ENCODE assay signal across 24 mouse cellular contexts in the genomic region with DNA sequence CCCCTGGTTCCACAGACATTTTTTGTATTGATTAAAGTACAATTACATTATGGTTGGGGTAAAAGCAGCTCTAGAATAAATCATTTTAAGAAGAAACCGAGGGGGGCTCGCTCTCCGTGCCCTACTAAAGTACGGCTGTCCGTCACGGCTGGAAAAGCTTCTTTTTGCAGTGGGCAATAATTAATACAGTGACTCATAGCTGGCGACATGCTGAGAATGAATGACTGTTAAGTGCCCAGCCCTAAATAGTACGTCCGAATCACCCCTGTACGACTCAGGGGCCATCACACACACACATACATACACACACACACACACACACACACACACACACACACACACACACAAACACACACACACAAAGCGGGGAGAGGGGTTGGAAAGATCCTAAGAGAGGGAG.
DNase-seq lines count a peak whose midpoint lies in the region; ATAC-seq and TF ChIP-seq lines count a peak whose summit lies in the region.
"Had no signal": no experiment of that assay in that cellular context is flagged by ENCODE, and none has a peak within 500 bp of the region (broad histone marks: within the 10 kb centered on the region; RNA-seq: fewer than 3 reads in every experiment).

No protein-coding gene starts in this region.

- no peak overlapping the region for H3K4me3 ChIP-seq in gastrocnemius, adult 2 months
- H3K4me3 ChIP-seq in heart, embryonic 16.5 days (ENCODE audit: low read length), result no peak overlapping the region
- no peak overlapping the region for H3K4me3 ChIP-seq in heart, embryonic 10.5 days
- H3K4me3 ChIP-seq: embryonic facial prominence, embryonic 15.5 days; erythroblast, embryonic 14.5 days; forebrain, embryonic 10.5 days; hindbrain, embryonic 12.5 days had no signal

- peak overlapping the region; percentile 24; the same call in 1 of the 2 replicates for H3K27ac ChIP-seq in gastrocnemius, adult 2 months
- H3K27ac ChIP-seq in heart, embryonic 16.5 days (ENCODE audit: low read length), result 0 out of 2 replicates have a peak overlapping the region, but pooled peaks have one; percentile 28
- H3K27ac ChIP-seq in heart, embryonic 10.5 days, result no peak overlapping the region
- H3K27ac ChIP-seq: embryonic facial prominence, embryonic 15.5 days; forebrain, embryonic 10.5 days; hindbrain, embryonic 12.5 days had no signal

- no peak for ATAC-seq in heart, embryonic 16.5 days (replicated peaks; ENCODE audit: extremely low read depth, insufficient read depth, low FRiP score)
- ATAC-seq: forebrain, embryonic 14.5 days; hindbrain, embryonic 16.5 days; intestine, postnatal 0 days had no signal

- TF ChIP-seq CTCF in gastrocnemius, adult 2 months (IDR thresholded peaks at IDR 0.05), result no peak

- H3K4me1 ChIP-seq in heart, embryonic 16.5 days (ENCODE audit: control insufficient read depth, insufficient read depth, low read length), result peaks cover 13% of the 10 kb centered on the region
- no peaks in the 10 kb centered on the region for H3K4me1 ChIP-seq in heart, embryonic 10.5 days

- H3K4me2 ChIP-seq in heart, embryonic 16.5 days (ENCODE audit: low read depth, low read length), result no peak overlapping the region
- H3K4me2 ChIP-seq: embryonic facial prominence, embryonic 15.5 days; heart, embryonic 11.5 days; hindbrain, embryonic 12.5 days had no signal

- peaks cover 12% of the 10 kb centered on the region for H3K36me3 ChIP-seq in heart, embryonic 16.5 days (ENCODE audit: control insufficient read depth, insufficient read depth)
- 0 out of 2 replicates have a peak, but pooled peaks cover 4% of the 10 kb centered on the region for H3K36me3 ChIP-seq in heart, embryonic 10.5 days

- H3K27me3 ChIP-seq in heart, embryonic 16.5 days (ENCODE audit: control insufficient read depth, insufficient read depth, low read length), result no peaks in the 10 kb centered on the region
- H3K27me3 ChIP-seq in heart, embryonic 10.5 days (ENCODE audit: insufficient read depth, poor library complexity, severe bottlenecking), result no peaks in the 10 kb centered on the region
- H3K27me3 ChIP-seq: embryonic facial prominence, embryonic 15.5 days; hindbrain, embryonic 12.5 days had no signal

- H3K9me3 ChIP-seq in heart, embryonic 16.5 days (replicated peaks; ENCODE audit: control insufficient read depth, low read length), result no peaks in the 10 kb centered on the region
- no peaks in the 10 kb centered on the region for H3K9me3 ChIP-seq in heart, embryonic 10.5 days
- H3K9me3 ChIP-seq: embryonic facial prominence, embryonic 15.5 days; forebrain, embryonic 10.5 days; hindbrain, embryonic 12.5 days had no signal

- no peak for DNase-seq in gastrocnemius, adult 2 months
- no peak for DNase-seq in gastrocnemius, postnatal 10 days
- DNase-seq in heart, embryonic 10.5 days (ENCODE audit: low spot score), result no peak
- DNase-seq in kidney, postnatal 10 days, result peak; percentile 18
- DNase-seq in kidney, postnatal 25 days, result no peak
- peak; percentile 23 for DNase-seq in brain, adult 2 months (ENCODE audit: low read depth, low spot score)
- no peak for DNase-seq in thymus, postnatal 14 days
- DNase-seq: adrenal gland, adult 2 months; adrenal gland, postnatal 25 days; cerebellum, adult 11 months; cerebellum, adult 8-10 months; cerebellum, postnatal 14 days; embryo, embryonic 11 days; gastrocnemius, postnatal 25 days; heart, postnatal 4 days had no signal

- H3K9ac ChIP-seq in heart, embryonic 16.5 days (ENCODE audit: low read length), result no peak overlapping the region
- H3K9ac ChIP-seq: embryonic facial prominence, embryonic 15.5 days; hindbrain, embryonic 12.5 days had no signal

- WGBS in heart, embryonic 16.5 days, result 63% methylated on average over 11 of the region's 11 CpGs
- WGBS in heart, embryonic 10.5 days, result 82% methylated on average over 11 of the region's 11 CpGs

- intact Hi-C loops in gastrocnemius, adult 2 months (cut with DNase I), result no loop called here

Comparison
In these comparisons a context has a peak if more than half of its experiments do, and no peak if none do; other contexts are left out.
1. DNase-seq: peak in kidney, postnatal 10 days (single experiment) and brain, adult 2 months (single experiment); none in gastrocnemius, adult 2 months (single experiment), gastrocnemius, postnatal 10 days (single experiment), heart, embryonic 10.5 days (single experiment), kidney, postnatal 25 days (0 of 2) and thymus, postnatal 14 days (single experiment).